Mouse (Mus musculus): Measurements from ENCODE around the gene Olfr464. TPM values are rescaled to one million over a fixed set of nuclear protein-coding genes. Genes with fewer than 3 reads are reported as not detected.

Gene Olfr464
- total and polyA plus RNA-seq, 3 experiments: not detected

DNA sequence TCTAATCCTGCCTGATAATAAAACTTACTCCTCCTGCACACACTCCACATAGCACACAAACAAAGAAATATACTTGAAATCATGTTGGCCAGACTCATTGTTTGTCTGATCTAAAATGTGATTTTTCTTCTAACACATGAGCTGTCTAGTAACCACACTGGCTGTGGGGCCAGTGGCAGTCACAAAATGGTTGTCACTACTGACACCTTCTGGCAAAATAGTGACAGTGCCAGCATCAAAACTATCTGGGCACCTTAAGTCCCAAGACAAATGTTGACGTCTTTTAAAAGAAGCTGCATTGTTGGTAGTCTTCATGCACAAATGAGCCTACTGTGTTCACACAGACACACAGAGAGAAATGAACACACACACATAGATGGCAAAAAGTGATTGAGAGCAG lies 34.4 kb upstream of the Olfr464 start:
- Histone ChIP-seq H3K36me3 (replicated peaks) (no peaks in the 10 kb centered on the region), H3K9me3 (replicated peaks) (no peaks in the 10 kb centered on the region), H3K27me3 (ENCODE audit: insufficient read depth, low read length) (peaks cover 3% of the 10 kb centered on the region; the same call in 1 of the 2 replicates), H3K4me1 (ENCODE audit: insufficient read depth, low read depth, low read length) (no peaks in the 10 kb centered on the region), H3K4me3 (ENCODE audit: low read depth, low read length) (no peak overlapping the region)
- DNase-seq (ENCODE audit: low spot score) (no peak), ATAC-seq (ENCODE audit: extremely low read depth, insufficient number of reproducible peaks, low FRiP score, poor library complexity, severe bottlenecking) (no peak)
- TF ChIP-seq GATA1 (IDR thresholded peaks at IDR 0.05; ENCODE audit: borderline replicate concordance, low read length) (no peak), POLR2AphosphoS5 (IDR thresholded peaks at IDR 0.05; ENCODE audit: insufficient replicate concordance, low read depth, low read length) (no peak), CTCF (IDR thresholded peaks at IDR 0.05; ENCODE audit: low read depth, low read length) (no peak), GATA2 (IDR thresholded peaks at IDR 0.05; ENCODE audit: borderline replicate concordance, low read depth, low read length) (no peak), TAL1 (conservative IDR thresholded peaks at IDR 0.05; ENCODE audit: low read depth, low read length) (no peak)

GRCm38 (mm10) chr11:87949990-87950389 lies 29.2 kb upstream of the Olfr464 start:
- no peaks in the 10 kb centered on the region for H3K36me3 ChIP-seq (replicated peaks)
- TF ChIP-seq GATA1 (IDR thresholded peaks at IDR 0.05; ENCODE audit: borderline replicate concordance, low read length): no peak
- no peak for TF ChIP-seq TAL1 (conservative IDR thresholded peaks at IDR 0.05; ENCODE audit: low read depth, low read length)
- no peak for TF ChIP-seq GATA2 (IDR thresholded peaks at IDR 0.05; ENCODE audit: borderline replicate concordance, low read depth, low read length)
- TF ChIP-seq POLR2AphosphoS5 (IDR thresholded peaks at IDR 0.05; ENCODE audit: insufficient replicate concordance, low read depth, low read length): no peak
- DNase-seq (ENCODE audit: low spot score): no peak
- H3K4me3 ChIP-seq (ENCODE audit: low read depth, low read length): no peak overlapping the region
- no peaks in the 10 kb centered on the region for H3K4me1 ChIP-seq (ENCODE audit: insufficient read depth, low read depth, low read length)
- H3K9me3 ChIP-seq (replicated peaks): no peaks in the 10 kb centered on the region
- peaks cover 3% of the 10 kb centered on the region; the same call in 1 of the 2 replicates for H3K27me3 ChIP-seq (ENCODE audit: insufficient read depth, low read length)
- no peak for ATAC-seq (ENCODE audit: extremely low read depth, insufficient number of reproducible peaks, low FRiP score, poor library complexity, severe bottlenecking)

DNA sequence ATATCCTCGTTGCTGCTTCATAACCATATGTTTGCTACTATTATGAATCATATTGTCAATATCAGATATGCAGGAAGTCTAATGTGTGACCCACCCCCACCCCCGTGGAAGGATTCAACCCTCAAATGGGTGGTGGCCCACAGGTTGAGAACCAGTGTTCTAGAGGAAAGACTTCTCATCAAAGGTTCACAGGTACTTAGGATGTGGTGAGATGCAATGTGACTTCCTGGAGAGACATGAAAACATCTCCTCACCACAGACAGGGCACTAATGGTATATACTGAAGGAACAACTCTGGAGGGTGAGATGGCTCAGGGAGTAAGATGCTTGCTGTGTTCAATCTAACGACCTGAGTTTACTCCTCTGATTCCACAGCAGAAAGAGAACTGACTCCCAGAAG lies 14.7 kb upstream of the Olfr464 start:
- Histone ChIP-seq H3K4me3 (ENCODE audit: low read depth, low read length) (no peak overlapping the region), H3K36me3 (replicated peaks) (no peaks in the 10 kb centered on the region), H3K4me1 (ENCODE audit: insufficient read depth, low read depth, low read length) (no peaks in the 10 kb centered on the region), H3K27me3 (ENCODE audit: insufficient read depth, low read length) (no peaks in the 10 kb centered on the region), H3K9me3 (replicated peaks) (no peaks in the 10 kb centered on the region)
- ATAC-seq (ENCODE audit: extremely low read depth, insufficient number of reproducible peaks, low FRiP score, poor library complexity, severe bottlenecking): no peak
- no peak for DNase-seq (ENCODE audit: low spot score)
- TF ChIP-seq CTCF (IDR thresholded peaks at IDR 0.05; ENCODE audit: low read depth, low read length): no peak
- no peak for TF ChIP-seq POLR2AphosphoS5 (IDR thresholded peaks at IDR 0.05; ENCODE audit: insufficient replicate concordance, low read depth, low read length)
- no peak for TF ChIP-seq TAL1 (conservative IDR thresholded peaks at IDR 0.05; ENCODE audit: low read depth, low read length)
- TF ChIP-seq GATA2 (IDR thresholded peaks at IDR 0.05; ENCODE audit: borderline replicate concordance, low read depth, low read length): no peak
- no peak for TF ChIP-seq GATA1 (IDR thresholded peaks at IDR 0.05; ENCODE audit: borderline replicate concordance, low read length)

- TF ChIP-seq GATA2 (IDR thresholded peaks at IDR 0.05; ENCODE audit: borderline replicate concordance, low read depth, low read length) (no peak), CTCF (IDR thresholded peaks at IDR 0.05; ENCODE audit: low read depth, low read length) (no peak)
- no peaks in the 10 kb centered on the region for H3K27me3 ChIP-seq (ENCODE audit: insufficient read depth, low read length)
- no peaks in the 10 kb centered on the region for H3K9me3 ChIP-seq (replicated peaks)
- no peaks in the 10 kb centered on the region for H3K36me3 ChIP-seq (replicated peaks)
- DNase-seq (ENCODE audit: low spot score): no peak
- ATAC-seq (ENCODE audit: extremely low read depth, insufficient number of reproducible peaks, low FRiP score, poor library complexity, severe bottlenecking): no peak
- no peak overlapping the region for H3K4me3 ChIP-seq (ENCODE audit: low read depth, low read length)
- H3K4me1 ChIP-seq (ENCODE audit: insufficient read depth, low read depth, low read length): no peaks in the 10 kb centered on the region
These were observed 13.0 kb upstream of the Olfr464 start for GRCm38 (mm10) chr11:87933731-87934130.

GRCm38 (mm10) chr11:87930348-87930747 lies 9.6 kb upstream of the Olfr464 start:
- no peak for ATAC-seq (ENCODE audit: extremely low read depth, insufficient number of reproducible peaks, low FRiP score, poor library complexity, severe bottlenecking)
- TF ChIP-seq POLR2AphosphoS5 (IDR thresholded peaks at IDR 0.05; ENCODE audit: insufficient replicate concordance, low read depth, low read length): no peak

DNA sequence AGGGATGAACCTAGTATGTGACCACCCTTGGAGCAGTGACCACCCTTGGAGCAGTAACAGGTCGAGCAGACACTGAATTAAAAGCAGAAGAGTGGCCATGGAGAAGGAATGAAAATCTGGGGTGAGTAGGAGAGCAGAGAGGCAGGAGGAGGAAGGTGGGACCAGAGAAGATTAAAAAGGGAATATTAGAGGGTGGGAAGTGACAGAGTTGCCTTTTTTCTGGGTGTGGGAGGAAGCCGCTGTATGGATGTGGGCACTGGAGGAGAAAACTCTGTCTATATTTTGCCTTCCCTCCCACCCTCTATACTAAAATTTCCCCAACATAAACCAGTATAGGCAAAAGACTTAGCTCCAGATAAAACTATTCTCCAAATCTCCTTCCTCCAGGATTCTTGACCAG lies 466 bp downstream of the Olfr464 start:
- DNase-seq (ENCODE audit: low spot score) (no peak), ATAC-seq (ENCODE audit: extremely low read depth, insufficient number of reproducible peaks, low FRiP score, poor library complexity, severe bottlenecking) (no peak)
- H3K4me1 ChIP-seq (ENCODE audit: insufficient read depth, low read depth, low read length): no peaks in the 10 kb centered on the region
- H3K9me3 ChIP-seq (replicated peaks): no peaks in the 10 kb centered on the region
- H3K4me3 ChIP-seq (ENCODE audit: low read depth, low read length): no peak overlapping the region
- TF ChIP-seq POLR2AphosphoS5 (IDR thresholded peaks at IDR 0.05; ENCODE audit: insufficient replicate concordance, low read depth, low read length) (no peak), CTCF (IDR thresholded peaks at IDR 0.05; ENCODE audit: low read depth, low read length) (no peak), TAL1 (conservative IDR thresholded peaks at IDR 0.05; ENCODE audit: low read depth, low read length) (no peak), GATA2 (IDR thresholded peaks at IDR 0.05; ENCODE audit: borderline replicate concordance, low read depth, low read length) (no peak)
- H3K27me3 ChIP-seq (ENCODE audit: insufficient read depth, low read length): no peaks in the 10 kb centered on the region
- no peaks in the 10 kb centered on the region for H3K36me3 ChIP-seq (replicated peaks)

More at GRCm38 (mm10) chr11:87930348-87930747, 9.6 kb upstream of the Olfr464 start:
- Histone ChIP-seq H3K36me3 (replicated peaks) (no peaks in the 10 kb centered on the region), H3K4me3 (ENCODE audit: low read depth, low read length) (no peak overlapping the region), H3K9me3 (replicated peaks) (no peaks in the 10 kb centered on the region), H3K27me3 (ENCODE audit: insufficient read depth, low read length) (no peaks in the 10 kb centered on the region), H3K4me1 (ENCODE audit: insufficient read depth, low read depth, low read length) (no peaks in the 10 kb centered on the region)
- DNase-seq (ENCODE audit: low spot score): no peak

GRCm38 (mm10) chr11:87916005-87916404 lies 4.8 kb downstream of the Olfr464 start:
- no peaks in the 10 kb centered on the region for H3K27me3 ChIP-seq (ENCODE audit: insufficient read depth, low read length)
- H3K4me3 ChIP-seq (ENCODE audit: low read depth, low read length): no peak overlapping the region
- H3K36me3 ChIP-seq (replicated peaks): no peaks in the 10 kb centered on the region
- no peaks in the 10 kb centered on the region for H3K4me1 ChIP-seq (ENCODE audit: insufficient read depth, low read depth, low read length)
- no peak for TF ChIP-seq CTCF (IDR thresholded peaks at IDR 0.05; ENCODE audit: low read depth, low read length)
- TF ChIP-seq GATA1 (IDR thresholded peaks at IDR 0.05; ENCODE audit: borderline replicate concordance, low read length): no peak
- TF ChIP-seq TAL1 (conservative IDR thresholded peaks at IDR 0.05; ENCODE audit: low read depth, low read length): no peak
- TF ChIP-seq GATA2 (IDR thresholded peaks at IDR 0.05; ENCODE audit: borderline replicate concordance, low read depth, low read length): no peak
- TF ChIP-seq POLR2AphosphoS5 (IDR thresholded peaks at IDR 0.05; ENCODE audit: insufficient replicate concordance, low read depth, low read length): no peak
- DNase-seq (ENCODE audit: low spot score): no peak
- no peaks in the 10 kb centered on the region for H3K9me3 ChIP-seq (replicated peaks)
- ATAC-seq (ENCODE audit: extremely low read depth, insufficient number of reproducible peaks, low FRiP score, poor library complexity, severe bottlenecking): no peak

Data from G1E (cell line).